Mouse (Mus musculus) cerebellum, postnatal 14 days (tissue): ENCODE measurements at regions not wholly inside any gene's neighbourhood (a gene's known extent, or its start where the extent isn't known, plus 50 kb on each side); places are given as distances from the start of the nearest gene placed in this dataset.
"Not testable (repeated sequence)": the region's sequence is repeated elsewhere in the genome, so short reads cannot be mapped to it uniquely, and the experiment has no call there.

Experiments
- DNase-seq, 2 experiments: peaks; one replicate each; pipeline ENCODE4 v3.0.0; 2021; ENCODE audit warnings: mixed read lengths in 2 of 2

- peak; percentile 1 to 9 for DNase-seq
Measured at GRCm38 (mm10) chrX:15813771-15814170, 708.9 kb upstream of the Cypt1 start.

GRCm38 (mm10) chrX:15846119-15846877, 676.4 kb upstream of the Cypt1 start:
- DNase-seq, result not testable (repeated sequence)
